Mouse (Mus musculus) heart, adult 2 months (tissue): ENCODE results near the gene Gsk3a.

ENCODE experiments used
- CTCF ChIP-seq: fragments of 200-600 bp; IDR thresholded peaks from 2 replicates; pipeline ENCODE4 v1.8.1; 2022; ENCODE audit warnings: antibody characterized with exemption, mild to moderate bottlenecking, moderate library complexity
- EP300 ChIP-seq: fragments of 200-500 bp; IDR thresholded peaks from 2 replicates; pipeline ENCODE4 v1.6.1; 2011; ENCODE audit warnings: low read depth, low read length, control low read depth; ENCODE audit not compliant: insufficient read depth
- POLR2A ChIP-seq: fragments of 200-500 bp; IDR thresholded peaks from 2 replicates; pipeline ENCODE4 v1.6.1; 2011; ENCODE audit warnings: mild to moderate bottlenecking, low read depth, low read length, control low read depth; ENCODE audit not compliant: insufficient read depth

DNA sequence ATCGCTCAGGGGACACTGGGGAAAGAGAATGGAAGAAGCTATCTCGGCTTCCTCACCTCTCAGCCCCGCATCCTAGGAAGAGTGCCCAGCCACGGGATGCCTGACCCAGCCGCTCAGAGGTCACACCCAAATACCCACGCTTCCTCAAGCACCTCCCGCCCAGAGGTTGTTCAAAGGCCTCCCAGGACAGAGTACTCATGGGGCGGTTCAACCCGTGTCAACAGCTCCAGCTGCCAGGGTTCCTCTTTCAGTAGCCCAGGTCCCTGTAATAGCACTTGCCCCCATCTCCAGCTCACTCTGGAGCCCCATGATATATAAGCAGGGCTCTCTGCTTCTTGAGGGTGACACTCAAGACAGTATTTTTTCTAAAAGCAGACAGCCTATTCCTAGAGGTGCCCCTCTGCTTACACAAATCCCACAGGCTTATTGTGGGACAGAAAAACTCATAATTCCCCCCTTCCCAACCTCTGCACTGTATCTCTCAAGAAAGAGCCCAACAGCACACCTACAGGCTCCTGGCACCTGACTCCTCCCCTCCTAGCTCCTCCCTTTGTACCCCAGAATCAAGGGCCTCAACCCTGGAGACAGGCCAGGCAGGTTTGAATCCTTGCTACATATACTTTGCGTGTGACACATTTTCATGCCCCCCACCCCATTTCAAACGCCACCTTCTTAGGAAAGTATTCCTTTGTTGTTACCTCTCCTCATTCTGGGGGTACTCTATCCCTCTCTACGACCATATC is 19.8 kb downstream of the Gsk3a start:
- TF ChIP-seq POLR2A (no peak), CTCF (no peak), EP300 (no peak)
